Mouse (Mus musculus) kidney, adult 2 months (tissue): ENCODE measurements around the gene Cacna1a. TPM values are rescaled to one million over a fixed set of nuclear protein-coding genes. Genes with fewer than 3 reads are reported as not detected.

ENCODE experiments used
- DNase-seq: peaks from one replicate; pipeline ENCODE4 v3.0.0; 2021
- H3K27ac ChIP-seq: fragments of 200-500 bp; 2 replicates; pipeline ENCODE4 v1.5.1; 2012; ENCODE audit warnings: low read depth, low read length, control low read depth, inconsistent platforms; ENCODE audit not compliant: insufficient read depth
- H3K27me3 ChIP-seq: fragments of 200-500 bp; replicated peaks from 2 replicates; pipeline ENCODE4 v1.6.1; 2012; ENCODE audit warnings: mild to moderate bottlenecking, moderate library complexity, low read length, inconsistent platforms; ENCODE audit not compliant: control insufficient read depth, insufficient read depth
- H3K36me3 ChIP-seq: fragments of 200-500 bp; 2 replicates; pipeline ENCODE4 v1.6.1; 2012; ENCODE audit warnings: mild to moderate bottlenecking, moderate library complexity, low read length, inconsistent platforms; ENCODE audit not compliant: control insufficient read depth, insufficient read depth
- H3K4me1 ChIP-seq: fragments of 200-500 bp; 2 replicates; pipeline ENCODE4 v1.6.1; 2011; ENCODE audit warnings: low read length; ENCODE audit not compliant: control insufficient read depth, insufficient read depth
- H3K4me3 ChIP-seq: fragments of 200-500 bp; 2 replicates; pipeline ENCODE4 v1.5.1; 2011; ENCODE audit warnings: mild to moderate bottlenecking, low read depth, low read length, control low read depth; ENCODE audit not compliant: insufficient read depth
- CTCF ChIP-seq: fragments of 200-500 bp; conservative IDR thresholded peaks from 2 replicates; pipeline ENCODE4 v1.5.1; 2011; ENCODE audit warnings: low read depth, mild to moderate bottlenecking, control low read depth, low read length, moderate library complexity, mixed read lengths; ENCODE audit not compliant: insufficient read depth, insufficient read length
- POLR2A ChIP-seq: fragments of 200-500 bp; IDR thresholded peaks from one replicate; pipeline ENCODE4 v1.6.1; 2011; ENCODE audit warnings: low read depth, low read length, control low read depth
- whole genome bisulfite sequencing: fragments of 180-500 bp; shearing (Covaris S2); methylation state at CpG from one replicate; pipeline ENCODE4 v1.1.7; 2018; 5-methylcytosine and 5-hydroxymethylcytosine counted together
- polyA plus RNA-seq: library from polyadenylated mRNA; depleted of rRNA; stranded (reverse); fragments of >200 nt; gene quantifications from 2 replicates; pipeline ENCODE4 v1.2.3, GENCODE M21; 2012

The Cacna1a gene
- polyA plus RNA-seq, 1 experiment, result 6.8 TPM

- H3K27ac ChIP-seq, result no peak overlapping the region
- no peaks in the 10 kb centered on the region for H3K36me3 ChIP-seq
- H3K4me3 ChIP-seq, result no peak overlapping the region
- no peaks in the 10 kb centered on the region for H3K4me1 ChIP-seq
- no peak for DNase-seq
- no peaks in the 10 kb centered on the region; the same call in 1 of the 2 replicates for H3K27me3 ChIP-seq
- no peak for TF ChIP-seq POLR2A
- TF ChIP-seq CTCF, result no peak
- WGBS, result 91% methylated on average over 1 of the region's 1 CpGs
These were observed 144.5 kb downstream of the Cacna1a start for GRCm38 (mm10) chr8:84532725-84533124.

- TF ChIP-seq CTCF, result no peak
- no peak for TF ChIP-seq POLR2A
- Histone ChIP-seq H3K4me1 (no peaks in the 10 kb centered on the region), H3K36me3 (no peaks in the 10 kb centered on the region), H3K4me3 (no peak overlapping the region), H3K27me3 (no peaks in the 10 kb centered on the region; the same call in 1 of the 2 replicates), H3K27ac (no peak overlapping the region)
- 79% methylated on average over 4 of the region's 4 CpGs for WGBS
- DNase-seq, result no peak
These were observed 145.1 kb downstream of the Cacna1a start for GRCm38 (mm10) chr8:84533341-84533740.

- H3K4me3 ChIP-seq, result no peak overlapping the region
- no peaks in the 10 kb centered on the region for H3K36me3 ChIP-seq
- no peak overlapping the region for H3K27ac ChIP-seq
- no peaks in the 10 kb centered on the region for H3K27me3 ChIP-seq
- DNase-seq, result no peak
- no peaks in the 10 kb centered on the region for H3K4me1 ChIP-seq
- 83% methylated on average over 5 of the region's 5 CpGs for WGBS
- TF ChIP-seq POLR2A (no peak), CTCF (no peak)
These were observed 148.7 kb downstream of the Cacna1a start for GRCm38 (mm10) chr8:84536917-84537316.

- H3K36me3 ChIP-seq, result no peaks in the 10 kb centered on the region
- H3K4me3 ChIP-seq, result no peak overlapping the region
- TF ChIP-seq CTCF (no peak), POLR2A (no peak)
- WGBS, result 59% methylated on average over 6 of the region's 6 CpGs
- no peak for DNase-seq
- no peaks in the 10 kb centered on the region for H3K27me3 ChIP-seq
- no peaks in the 10 kb centered on the region for H3K4me1 ChIP-seq
- H3K27ac ChIP-seq, result no peak overlapping the region
These were observed 151.1 kb downstream of the Cacna1a start for GRCm38 (mm10) chr8:84539376-84539775.

GRCm38 (mm10) chr8:84542481-84542880 lies 154.2 kb downstream of the Cacna1a start:
- H3K27me3 ChIP-seq, result no peaks in the 10 kb centered on the region
- H3K27ac ChIP-seq, result no peak overlapping the region
- no peak for DNase-seq
- no peaks in the 10 kb centered on the region for H3K36me3 ChIP-seq
- WGBS, result 77% methylated on average over 7 of the region's 7 CpGs
- TF ChIP-seq CTCF (no peak), POLR2A (no peak)
- H3K4me3 ChIP-seq, result no peak overlapping the region
- no peaks in the 10 kb centered on the region for H3K4me1 ChIP-seq

GRCm38 (mm10) chr8:84545522-84545921 lies 157.3 kb downstream of the Cacna1a start:
- Histone ChIP-seq H3K27ac (no peak overlapping the region), H3K4me3 (no peak overlapping the region), H3K4me1 (no peaks in the 10 kb centered on the region), H3K36me3 (no peaks in the 10 kb centered on the region), H3K27me3 (no peaks in the 10 kb centered on the region)
- TF ChIP-seq POLR2A, result no peak
- no peak for DNase-seq
- 79% methylated on average over 3 of the region's 3 CpGs for WGBS

- Histone ChIP-seq H3K4me3 (no peak overlapping the region), H3K27me3 (no peaks in the 10 kb centered on the region), H3K36me3 (no peaks in the 10 kb centered on the region), H3K4me1 (no peaks in the 10 kb centered on the region), H3K27ac (no peak overlapping the region)
- DNase-seq, result no peak
- 85% methylated on average over 4 of the region's 4 CpGs for WGBS
- no peak for TF ChIP-seq POLR2A
- TF ChIP-seq CTCF, result no peak
These were observed 164.2 kb downstream of the Cacna1a start for GRCm38 (mm10) chr8:84552457-84552856.

GRCm38 (mm10) chr8:84553106-84553505 lies 164.9 kb downstream of the Cacna1a start:
- 84% methylated on average over 8 of the region's 8 CpGs for WGBS
- TF ChIP-seq CTCF, result no peak
- no peak for TF ChIP-seq POLR2A
- DNase-seq, result no peak
- H3K27me3 ChIP-seq, result no peaks in the 10 kb centered on the region
- no peaks in the 10 kb centered on the region for H3K4me1 ChIP-seq
- no peaks in the 10 kb centered on the region for H3K36me3 ChIP-seq
- no peak overlapping the region for H3K27ac ChIP-seq
- no peak overlapping the region for H3K4me3 ChIP-seq
